8 mouse cellular contexts compared by ENCODE assay signal in genomic region chr3:88771189-88771940, GRCm38 (mm10). TPM values are rescaled to one million over a fixed set of nuclear protein-coding genes. Genes with fewer than 3 reads are reported as not detected.
DNase-seq lines count a peak whose midpoint lies in the region; ATAC-seq and TF ChIP-seq lines count a peak whose summit lies in the region.
"Not testable (repeated sequence)": the region's sequence is repeated elsewhere in the genome, so short reads cannot be mapped to it uniquely, and the experiment has no call there.

No protein-coding gene starts in this region.

- peak overlapping the region; percentile 81 for H3K9ac ChIP-seq in hindbrain, embryonic 13.5 days
- peak overlapping the region; percentile 69 for H3K9ac ChIP-seq in neural tube, embryonic 11.5 days (ENCODE audit: low read length)

- H3K4me3 ChIP-seq in hindbrain, embryonic 13.5 days: peak overlapping the region; percentile 57
- not testable (repeated sequence) for H3K4me3 ChIP-seq in lung, adult 2 months (replicated peaks; ENCODE audit: extremely low read depth, low read depth, low read length)
- H3K4me3 ChIP-seq in neural tube, embryonic 11.5 days (ENCODE audit: low read depth, low read length): peak overlapping the region; percentile 43
- peak overlapping the region; percentile 74 for H3K4me3 ChIP-seq in testis, adult 2 months (ENCODE audit: control insufficient read depth, low read depth, low read length)

- not testable (repeated sequence) for H3K36me3 ChIP-seq in hindbrain, embryonic 13.5 days; neural tube, embryonic 11.5 days (ENCODE audit: control insufficient read depth, insufficient read depth, low read length); testis, adult 2 months (ENCODE audit: control insufficient read depth, insufficient read depth, low read length)

- TF ChIP-seq POLR2A in lung, adult 2 months (IDR thresholded peaks at IDR 0.05; ENCODE audit: borderline replicate concordance, extremely low read depth, low read depth, low read length); testis, adult 2 months (IDR thresholded peaks at IDR 0.05; ENCODE audit: control insufficient read depth, low read depth, low read length): not testable (repeated sequence)

- under 1% methylated on average over 23 of the region's 28 CpGs for WGBS in hindbrain, embryonic 13.5 days
- WGBS in lung, adult 2 months: under 1% methylated on average over 23 of the region's 28 CpGs
- WGBS in neural tube, embryonic 11.5 days: 1% methylated on average over 17 of the region's 28 CpGs

- peak; percentile 60 for ATAC-seq in Patski
- ATAC-seq in hindbrain, embryonic 13.5 days (ENCODE audit: low FRiP score): peak; percentile 76
- ATAC-seq in neural tube, embryonic 11.5 days (ENCODE audit: insufficient read depth, low FRiP score, low TSS enrichment): peak; percentile 80

- not testable (repeated sequence) for TF ChIP-seq CTCF in Patski (IDR thresholded peaks at IDR 0.05); lung, adult 2 months (IDR thresholded peaks at IDR 0.05; ENCODE audit: insufficient read depth, low read length); testis, adult 2 months (IDR thresholded peaks at IDR 0.05; ENCODE audit: control insufficient read depth, insufficient read depth, insufficient replicate concordance, low read depth, low read length)

- POLR2A ChIA-PET in Patski (lab: Charles Lee): interaction anchor here (0.7 kb wide), 1 partner anchor 324 kb away, joined by 3 read pairs; no protein-coding TSS in a partner anchor

- peak; percentile 38 for DNase-seq in Patski (ENCODE audit: low read depth, low spot score)
- peak; percentile 83 for DNase-seq in cerebellum, postnatal 25 days
- peak; percentile 52 to 63 for DNase-seq in frontal cortex, postnatal 25 days (ENCODE audit: low spot score in 2 of 2)
- DNase-seq in layer of hippocampus, postnatal 10 days (ENCODE audit: low spot score in 2 of 2): peak; percentile 73 to 79
- peak; percentile 41 for DNase-seq in lung, adult 2 months
- DNase-seq in neural tube, embryonic 11.5 days (ENCODE audit: low spot score): peak; percentile 69

- peak overlapping the region; percentile 94 for H3K27ac ChIP-seq in hindbrain, embryonic 13.5 days
- peak overlapping the region; percentile 84 for H3K27ac ChIP-seq in neural tube, embryonic 11.5 days (ENCODE audit: low read depth, low read length)
- H3K27ac ChIP-seq in testis, adult 2 months (ENCODE audit: control insufficient read depth, insufficient read depth, low read depth, low read length): not testable (repeated sequence)

- H3K4me1 ChIP-seq in hindbrain, embryonic 13.5 days (replicated peaks); lung, adult 2 months (ENCODE audit: control insufficient read depth, insufficient read depth, low read length); neural tube, embryonic 11.5 days (ENCODE audit: control insufficient read depth, insufficient read depth, low read length); testis, adult 2 months (ENCODE audit: control insufficient read depth, insufficient read depth, low read length): not testable (repeated sequence)

- CTCF ChIA-PET in Patski (lab: Charles Lee): not testable (repeated sequence)

- not testable (repeated sequence) for H3K27me3 ChIP-seq in Patski; hindbrain, embryonic 13.5 days; neural tube, embryonic 11.5 days (ENCODE audit: control insufficient read depth, insufficient read depth, low read length); testis, adult 2 months (ENCODE audit: control insufficient read depth, insufficient read depth, low read length)

- in situ Hi-C loops in Patski (cut with MboI; ENCODE audit: low pct_unique_long_range_greater_than_20kb): not testable (repeated sequence)

- peak overlapping the region; percentile 51 for H3K4me2 ChIP-seq in hindbrain, embryonic 13.5 days
- H3K4me2 ChIP-seq in neural tube, embryonic 11.5 days (ENCODE audit: low read depth): peak overlapping the region; percentile 40

- not testable (repeated sequence) for H3K9me3 ChIP-seq in hindbrain, embryonic 13.5 days; neural tube, embryonic 11.5 days (ENCODE audit: control insufficient read depth, low read length)

RNA-seq across cellular contexts. Expression of gene Syt11, which starts 3.6 kb away (rescaled TPM):
- 61.9 TPM for polyA plus RNA-seq in Patski (2021)
- 212 and 215 TPM in 2 replicates for polyA plus RNA-seq in hindbrain, embryonic 13.5 days (2015; fragmentation: Nextera tagmentation; extraction: Ambion mirVana)
- 100 to 1,000 TPM; 430 to 447 TPM for total RNA-seq in layer of hippocampus, postnatal 10 days (2021)
- 5.4 and 8.4 TPM in 2 replicates for polyA plus RNA-seq in lung, adult 2 months (2012; rRNA removed)
- polyA plus RNA-seq in neural tube, embryonic 11.5 days (2014; fragmentation: Nextera tagmentation; extraction: Ambion mirVana): 153 and 172 TPM in 2 replicates
- polyA plus RNA-seq in testis, adult 2 months (2012; rRNA removed): 41.0 and 41.5 TPM in 2 replicates

RNA-seq across cellular contexts. Expression of gene Rit1, which starts 54.7 kb away (rescaled TPM):
- 82.7 TPM for polyA plus RNA-seq in Patski (2021)
- polyA plus RNA-seq in hindbrain, embryonic 13.5 days (2015; fragmentation: Nextera tagmentation; extraction: Ambion mirVana): 57.9 and 59.0 TPM in 2 replicates
- 10 to 100 TPM; 48.8 to 55.2 TPM for total RNA-seq in layer of hippocampus, postnatal 10 days (2021)
- 49.0 and 71.7 TPM in 2 replicates for polyA plus RNA-seq in lung, adult 2 months (2012; rRNA removed)
- 50.3 and 52.3 TPM in 2 replicates for polyA plus RNA-seq in neural tube, embryonic 11.5 days (2014; fragmentation: Nextera tagmentation; extraction: Ambion mirVana)
- polyA plus RNA-seq in testis, adult 2 months (2012; rRNA removed): 30.5 and 31.0 TPM in 2 replicates
